Mouse (Mus musculus): ENCODE measurements around the gene Prtg. TPM values are rescaled to one million over a fixed set of nuclear protein-coding genes. Genes with fewer than 3 reads are reported as not detected.

Prtg gene
- polyA plus RNA-seq, 1 experiment from 2014 or later: 0.52 TPM

- Histone ChIP-seq H3K4me3 (replicated peaks) (no peak overlapping the region), H3K9ac (no peak overlapping the region), H3K4me1 (replicated peaks) (peaks cover 6% of the 10 kb centered on the region; the same call in 1 of the 2 replicates), H3K9me3 (no peaks in the 10 kb centered on the region), H3K4me2 (replicated peaks) (no peak overlapping the region), H3K27me3 (replicated peaks) (no peaks in the 10 kb centered on the region), H3K27ac (no peak overlapping the region), H3K36me3 (no peaks in the 10 kb centered on the region)
- no peak for ATAC-seq
- 55% methylated on average over 7 of the region's 7 CpGs for WGBS
Observed at GRCm38 (mm10) chr9:72812091-72812490, 5.4 kb downstream of the Prtg start.

- Histone ChIP-seq H3K27ac (no peak overlapping the region), H3K4me1 (replicated peaks) (peaks cover 6% of the 10 kb centered on the region; the same call in 1 of the 2 replicates), H3K27me3 (replicated peaks) (no peaks in the 10 kb centered on the region), H3K9me3 (no peaks in the 10 kb centered on the region), H3K4me3 (replicated peaks) (no peak overlapping the region), H3K4me2 (replicated peaks) (no peak overlapping the region; the same call in 1 of the 2 replicates), H3K9ac (no peak overlapping the region), H3K36me3 (no peaks in the 10 kb centered on the region)
- 28% methylated on average over 18 of the region's 18 CpGs for WGBS
- ATAC-seq: no peak
Observed at GRCm38 (mm10) chr9:72812594-72813570, 6.2 kb downstream of the Prtg start.

- Histone ChIP-seq H3K27ac (no peak overlapping the region), H3K4me1 (replicated peaks) (peaks cover 7% of the 10 kb centered on the region), H3K4me2 (replicated peaks) (no peak overlapping the region), H3K36me3 (no peaks in the 10 kb centered on the region), H3K9ac (no peak overlapping the region), H3K27me3 (replicated peaks) (no peaks in the 10 kb centered on the region), H3K9me3 (no peaks in the 10 kb centered on the region), H3K4me3 (replicated peaks) (no peak overlapping the region)
- ATAC-seq: no peak
- 41% methylated on average over 4 of the region's 4 CpGs for WGBS
Observed at GRCm38 (mm10) chr9:72825511-72825910, 18.8 kb downstream of the Prtg start.

- H3K36me3 ChIP-seq: no peaks in the 10 kb centered on the region
- 29% methylated on average over 3 of the region's 3 CpGs for WGBS
- H3K27me3 ChIP-seq (replicated peaks): no peaks in the 10 kb centered on the region
Observed at GRCm38 (mm10) chr9:72825976-72826375, 19.3 kb downstream of the Prtg start.

GRCm38 (mm10) chr9:72828616-72829257, 22.1 kb downstream of the Prtg start:
- H3K27ac ChIP-seq: no peak overlapping the region; the same call in 1 of the 2 replicates
- 48% methylated on average over 5 of the region's 5 CpGs for WGBS
- no peak for ATAC-seq
- no peaks in the 10 kb centered on the region for H3K36me3 ChIP-seq
- H3K27me3 ChIP-seq (replicated peaks): no peaks in the 10 kb centered on the region
- no peak overlapping the region for H3K9ac ChIP-seq
- no peaks in the 10 kb centered on the region for H3K9me3 ChIP-seq
- no peak overlapping the region for H3K4me3 ChIP-seq (replicated peaks)
- peaks cover 7% of the 10 kb centered on the region for H3K4me1 ChIP-seq (replicated peaks)
- H3K4me2 ChIP-seq (replicated peaks): no peak overlapping the region

More at GRCm38 (mm10) chr9:72825976-72826375, 19.3 kb downstream of the Prtg start:
- no peaks in the 10 kb centered on the region for H3K9me3 ChIP-seq
- no peak for ATAC-seq
- H3K4me1 ChIP-seq (replicated peaks): peaks cover 7% of the 10 kb centered on the region
- no peak overlapping the region for H3K4me2 ChIP-seq (replicated peaks)
- no peak overlapping the region for H3K4me3 ChIP-seq (replicated peaks)
- no peak overlapping the region for H3K9ac ChIP-seq
- no peak overlapping the region for H3K27ac ChIP-seq

GRCm38 (mm10) chr9:72833992-72834696, 27.5 kb downstream of the Prtg start:
- peak; percentile 82 for ATAC-seq
- H3K36me3 ChIP-seq: no peaks in the 10 kb centered on the region
- no peaks in the 10 kb centered on the region for H3K27me3 ChIP-seq (replicated peaks)
- WGBS: 33% methylated on average over 10 of the region's 10 CpGs
- no peak overlapping the region for H3K27ac ChIP-seq
- no peak overlapping the region for H3K4me2 ChIP-seq (replicated peaks)
- H3K9me3 ChIP-seq: no peaks in the 10 kb centered on the region
- no peak overlapping the region for H3K9ac ChIP-seq
- H3K4me3 ChIP-seq (replicated peaks): no peak overlapping the region
- peaks cover 13% of the 10 kb centered on the region for H3K4me1 ChIP-seq (replicated peaks)

GRCm38 (mm10) chr9:72835007-72835406, 28.3 kb downstream of the Prtg start:
- no peak for ATAC-seq
- Histone ChIP-seq H3K9me3 (no peaks in the 10 kb centered on the region), H3K4me2 (replicated peaks) (no peak overlapping the region), H3K4me1 (replicated peaks) (peaks cover 13% of the 10 kb centered on the region), H3K27ac (no peak overlapping the region), H3K36me3 (no peaks in the 10 kb centered on the region), H3K9ac (no peak overlapping the region), H3K27me3 (replicated peaks) (no peaks in the 10 kb centered on the region), H3K4me3 (replicated peaks) (no peak overlapping the region)
- 74% methylated on average over 1 of the region's 1 CpGs for WGBS

GRCm38 (mm10) chr9:72836708-72837495, 30.2 kb downstream of the Prtg start:
- Histone ChIP-seq H3K4me3 (replicated peaks) (no peak overlapping the region), H3K27me3 (replicated peaks) (no peaks in the 10 kb centered on the region), H3K27ac (no peak overlapping the region), H3K4me1 (replicated peaks) (peaks cover 13% of the 10 kb centered on the region), H3K36me3 (no peaks in the 10 kb centered on the region), H3K4me2 (replicated peaks) (no peak overlapping the region), H3K9me3 (no peaks in the 10 kb centered on the region), H3K9ac (no peak overlapping the region)
- 42% methylated on average over 11 of the region's 11 CpGs for WGBS
- no peak for ATAC-seq

GRCm38 (mm10) chr9:72837598-72838160, 31.0 kb downstream of the Prtg start:
- WGBS: 36% methylated on average over 6 of the region's 6 CpGs
- Histone ChIP-seq H3K27me3 (replicated peaks) (no peaks in the 10 kb centered on the region), H3K9ac (no peak overlapping the region), H3K4me1 (replicated peaks) (peaks cover 13% of the 10 kb centered on the region), H3K4me3 (replicated peaks) (no peak overlapping the region), H3K36me3 (no peaks in the 10 kb centered on the region), H3K9me3 (no peaks in the 10 kb centered on the region), H3K4me2 (replicated peaks) (no peak overlapping the region), H3K27ac (no peak overlapping the region)
- no peak; the same call in 1 of the 2 replicates for ATAC-seq

- WGBS: 36% methylated on average over 3 of the region's 3 CpGs
- Histone ChIP-seq H3K27ac (no peak overlapping the region), H3K36me3 (no peaks in the 10 kb centered on the region), H3K9ac (no peak overlapping the region), H3K27me3 (replicated peaks) (no peaks in the 10 kb centered on the region), H3K9me3 (no peaks in the 10 kb centered on the region), H3K4me3 (replicated peaks) (no peak overlapping the region), H3K4me1 (replicated peaks) (peaks cover 13% of the 10 kb centered on the region), H3K4me2 (replicated peaks) (no peak overlapping the region)
- ATAC-seq: no peak
Observed at GRCm38 (mm10) chr9:72838256-72838655, 31.6 kb downstream of the Prtg start.

- H3K9me3 ChIP-seq: no peaks in the 10 kb centered on the region
- no peak for ATAC-seq
- H3K36me3 ChIP-seq: no peaks in the 10 kb centered on the region
- 86% methylated on average over 15 of the region's 15 CpGs for WGBS
- H3K4me1 ChIP-seq (replicated peaks): peaks cover 9% of the 10 kb centered on the region
- no peak overlapping the region for H3K9ac ChIP-seq
- H3K27ac ChIP-seq: no peak overlapping the region
- H3K27me3 ChIP-seq (replicated peaks): no peaks in the 10 kb centered on the region
- no peak overlapping the region for H3K4me3 ChIP-seq (replicated peaks)
- no peak overlapping the region for H3K4me2 ChIP-seq (replicated peaks)
Observed at GRCm38 (mm10) chr9:72839346-72839990, 32.8 kb downstream of the Prtg start.

All from intestine, embryonic 15.5 days (tissue).